Mouse (Mus musculus) central nervous system, embryonic 14 days (tissue): ENCODE measurements around the gene Gm6408. TPM values are rescaled to one million over a fixed set of nuclear protein-coding genes. Genes with fewer than 3 reads are reported as not detected.

Experiments used
- polyA plus RNA-seq: library from polyadenylated mRNA; depleted of rRNA; stranded (reverse); fragments of >200 nt; gene quantifications from 2 replicates; pipeline ENCODE4 v1.2.3, GENCODE M21; 2012; rRNA removed

The Gm6408 gene
- 0.04 and 0.08 TPM in 2 replicates for polyA plus RNA-seq

DNA sequence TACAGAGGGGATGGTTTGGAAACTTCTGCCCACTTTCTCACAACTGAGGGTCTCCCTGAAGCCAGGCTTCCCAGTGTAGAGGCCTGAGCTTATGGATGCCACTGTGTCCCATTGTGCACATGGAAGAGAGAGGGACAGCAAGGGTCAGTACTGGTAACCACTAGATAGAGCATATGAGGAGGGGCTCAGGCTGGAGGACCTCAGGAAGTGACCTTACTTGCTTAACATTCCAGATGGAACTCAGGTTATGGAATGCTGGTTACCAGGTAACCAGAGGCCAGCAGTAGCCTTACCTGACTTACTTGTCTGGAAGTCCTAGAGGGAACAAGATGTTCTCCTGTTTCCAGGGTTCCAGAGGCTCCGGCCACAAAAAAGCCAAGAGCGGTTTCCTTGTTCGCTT is at the start of gene Gm6408:
Gene Gm6408, plus strand, starts transcription at position 301 of the 400 bp plus-strand sequence.

DNA sequence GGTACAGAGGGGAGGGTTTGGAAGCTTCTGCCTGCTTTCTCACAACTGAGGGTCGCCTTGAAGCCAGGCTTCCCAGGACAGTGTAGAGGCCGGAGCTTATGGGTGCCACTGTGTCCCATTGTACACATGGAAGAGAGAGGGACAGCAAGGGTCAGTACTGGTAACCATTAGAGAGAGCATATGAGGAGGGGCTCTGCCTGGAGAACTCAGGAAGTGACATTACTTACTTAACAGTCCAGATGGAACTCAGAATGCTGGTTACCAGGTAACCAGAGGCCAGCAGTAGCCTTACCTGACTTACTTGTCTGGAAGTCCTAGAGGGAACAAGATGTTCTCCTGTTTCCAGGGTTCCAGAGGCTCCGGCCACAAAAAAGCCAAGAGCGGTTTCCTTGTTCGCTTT is 9.3 kb downstream of the Gm6408 start, which contains the start of gene Gm6370:
Gene Gm6370, plus strand, starts transcription at position 301 of the 400 bp plus-strand sequence.

DNA sequence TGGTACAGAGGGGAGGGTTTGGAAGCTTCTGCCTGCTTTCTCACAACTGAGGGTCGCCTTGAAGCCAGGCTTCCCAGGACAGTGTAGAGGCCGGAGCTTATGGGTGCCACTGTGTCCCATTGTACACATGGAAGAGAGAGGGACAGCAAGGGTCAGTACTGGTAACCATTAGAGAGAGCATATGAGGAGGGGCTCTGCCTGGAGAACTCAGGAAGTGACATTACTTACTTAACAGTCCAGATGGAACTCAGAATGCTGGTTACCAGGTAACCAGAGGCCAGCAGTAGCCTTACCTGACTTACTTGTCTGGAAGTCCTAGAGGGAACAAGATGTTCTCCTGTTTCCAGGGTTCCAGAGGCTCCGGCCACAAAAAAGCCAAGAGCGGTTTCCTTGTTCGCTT is 20.3 kb downstream of the Gm6408 start, which contains the start of gene 4930449I24Rik:
Gene 4930449I24Rik, plus strand, starts transcription at position 301 of the 400 bp plus-strand sequence.

DNA sequence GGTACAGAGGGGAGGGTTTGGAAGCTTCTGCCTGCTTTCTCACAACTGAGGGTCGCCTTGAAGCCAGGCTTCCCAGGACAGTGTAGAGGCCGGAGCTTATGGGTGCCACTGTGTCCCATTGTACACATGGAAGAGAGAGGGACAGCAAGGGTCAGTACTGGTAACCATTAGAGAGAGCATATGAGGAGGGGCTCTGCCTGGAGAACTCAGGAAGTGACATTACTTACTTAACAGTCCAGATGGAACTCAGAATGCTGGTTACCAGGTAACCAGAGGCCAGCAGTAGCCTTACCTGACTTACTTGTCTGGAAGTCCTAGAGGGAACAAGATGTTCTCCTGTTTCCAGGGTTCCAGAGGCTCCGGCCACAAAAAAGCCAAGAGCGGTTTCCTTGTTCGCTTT is 32.1 kb downstream of the Gm6408 start, which contains the start of gene Gm3402:
Gene Gm3402, plus strand, starts transcription at position 301 of the 400 bp plus-strand sequence.

DNA sequence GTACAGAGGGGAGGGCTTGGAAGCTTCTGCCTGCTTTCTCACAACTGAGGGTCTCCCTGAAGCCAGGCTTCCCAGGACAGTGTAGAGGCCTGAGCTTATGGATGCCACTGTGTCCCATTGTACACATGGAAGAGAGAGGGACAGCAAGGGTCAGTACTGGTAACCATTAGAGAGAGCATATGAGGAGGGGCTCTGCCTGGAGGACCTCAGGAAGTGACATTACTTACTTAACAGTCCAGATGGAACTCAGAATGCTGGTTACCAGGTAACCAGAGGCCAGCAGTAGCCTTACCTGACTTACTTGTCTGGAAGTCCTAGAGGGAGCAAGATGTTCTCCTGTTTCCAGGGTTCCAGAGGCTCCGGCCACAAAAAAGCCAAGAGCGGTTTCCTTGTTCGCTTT is 43.7 kb downstream of the Gm6408 start, which contains the start of gene Gm3404:
Gene Gm3404, plus strand, starts transcription at position 301 of the 400 bp plus-strand sequence.

Other genes starting within 250 kb of the Gm6408 start
- gene Wasf3, start 97.0 kb upstream of the Gm6408 start, polyA plus RNA-seq: 23.5 and 24.5 TPM in 2 replicates
- not detected in 2 replicates for gene Gm6370, start 9.4 kb downstream of the Gm6408 start, polyA plus RNA-seq
- not detected in 2 replicates for gene 4930449I24Rik, start 20.4 kb downstream of the Gm6408 start, polyA plus RNA-seq
- not detected in 2 replicates for gene Gm3402, start 32.2 kb downstream of the Gm6408 start, polyA plus RNA-seq
- gene Gm3404, start 43.8 kb downstream of the Gm6408 start, polyA plus RNA-seq: not detected in 2 replicates
- not detected in 2 replicates for gene Gm3409, start 55.7 kb downstream of the Gm6408 start, polyA plus RNA-seq
- not detected in 2 replicates for gene Gm3415, start 74.2 kb downstream of the Gm6408 start, polyA plus RNA-seq
- gene Gpr12, start 103.3 kb downstream of the Gm6408 start, polyA plus RNA-seq: 10.8 and 11.7 TPM in 2 replicates